Mouse (Mus musculus) forebrain, embryonic 12.5 days (tissue): Measurements from ENCODE around the gene Eci1. TPM values are rescaled to one million over a fixed set of nuclear protein-coding genes. Genes with fewer than 3 reads are reported as not detected.
"Not testable (repeated sequence)": the region's sequence is repeated elsewhere in the genome, so short reads cannot be mapped to it uniquely, and the experiment has no call there.

ENCODE experiments used
- ATAC-seq: fragments of 200-750 bp; cut with Nextera tagmentation; 2 replicates; pipeline ENCODE4 v1.8.0; 2017; ENCODE audit warnings: moderate TSS enrichment; ENCODE audit not compliant: low FRiP score
- H3K27ac ChIP-seq: fragments of 300-500 bp; sonication (generic); 2 replicates; pipeline ENCODE4 v1.5.1; 2016; ENCODE audit warnings: mild to moderate bottlenecking
- H3K27me3 ChIP-seq: fragments of 300-500 bp; sonication (generic); 2 replicates; pipeline ENCODE4 v1.6.1; 2016; ENCODE audit warnings: mild to moderate bottlenecking
- H3K36me3 ChIP-seq: fragments of 300-500 bp; sonication (generic); replicated peaks from 2 replicates; pipeline ENCODE4 v1.6.1; 2016; ENCODE audit warnings: mild to moderate bottlenecking
- H3K4me1 ChIP-seq: fragments of 300-500 bp; sonication (generic); 2 replicates; pipeline ENCODE4 v1.6.1; 2016
- H3K4me2 ChIP-seq: fragments of 300-500 bp; sonication (generic); 2 replicates; pipeline ENCODE4 v1.6.1; 2016; ENCODE audit warnings: mild to moderate bottlenecking, moderate library complexity
- H3K4me3 ChIP-seq: fragments of 300-500 bp; sonication (generic); replicated peaks from 2 replicates; pipeline ENCODE4 v1.5.1; 2016; ENCODE audit warnings: mild to moderate bottlenecking
- H3K9ac ChIP-seq: fragments of 300-500 bp; sonication (generic); 2 replicates; pipeline ENCODE4 v1.6.1; 2016; ENCODE audit warnings: mild to moderate bottlenecking
- H3K9me3 ChIP-seq: fragments of 300-500 bp; sonication (generic); 2 replicates; pipeline ENCODE4 v1.6.1; 2016
- WGBS: fragments of 180-500 bp; shearing (Covaris S2); methylation state at CpG from one replicate; pipeline ENCODE4 v1.1.7; 2016; 5-methylcytosine and 5-hydroxymethylcytosine counted together
- polyA plus RNA-seq: library from polyadenylated mRNA; unstranded; fragments of >200 nt; fragmentation: Nextera tagmentation; extraction: Ambion mirVana; gene quantifications from 2 replicates; pipeline ENCODE4 v1.2.1, GENCODE M21; 2016

The Eci1 gene
- polyA plus RNA-seq, 1 experiment from 2014 or later: 61.2 TPM

GRCm38 (mm10) chr17:24442632-24443155, 16.3 kb downstream of the Eci1 start, which contains the start of gene Dnase1l2:
TSS of gene Dnase1l2 (minus strand) at chr17:24443105.
- Histone ChIP-seq H3K27me3 (no peaks in the 10 kb centered on the region), H3K4me3 (no peak within 1 kb of the TSS), H3K9ac (no peak within 1 kb of the TSS; the same call in 1 of the 2 replicates), H3K9me3 (no peaks in the 10 kb centered on the region), H3K36me3 (peaks cover 97% of the 10 kb centered on the region), H3K4me2 (no peak within 1 kb of the TSS), H3K4me1 (no peaks in the 10 kb centered on the region), H3K27ac (no peak within 1 kb of the TSS)
- ATAC-seq: no peak
- WGBS: 79% methylated on average over 7 of the region's 7 CpGs

GRCm38 (mm10) chr17:24443409-24443808, 17.0 kb downstream of the Eci1 start:
- no peak for ATAC-seq
- Histone ChIP-seq H3K9ac (no peak overlapping the region; the same call in 1 of the 2 replicates), H3K27me3 (no peaks in the 10 kb centered on the region), H3K4me2 (no peak overlapping the region), H3K4me1 (no peaks in the 10 kb centered on the region), H3K9me3 (no peaks in the 10 kb centered on the region), H3K4me3 (no peak overlapping the region), H3K27ac (no peak overlapping the region), H3K36me3 (peaks cover 99% of the 10 kb centered on the region)
- WGBS: 88% methylated on average over 4 of the region's 4 CpGs

- Histone ChIP-seq H3K36me3 (peaks cover 99% of the 10 kb centered on the region), H3K4me2 (no peak overlapping the region)
- WGBS: 90% methylated on average over 8 of the region's 8 CpGs
Measured at GRCm38 (mm10) chr17:24446590-24446989, 20.1 kb downstream of the Eci1 start.

GRCm38 (mm10) chr17:24449507-24449906, 23.1 kb downstream of the Eci1 start:
- H3K27ac ChIP-seq: no peak overlapping the region
- no peak overlapping the region for H3K9ac ChIP-seq
- WGBS: 94% methylated on average over 6 of the region's 6 CpGs

More at GRCm38 (mm10) chr17:24446590-24446989, 20.1 kb downstream of the Eci1 start:
- no peak overlapping the region for H3K9ac ChIP-seq
- H3K27ac ChIP-seq: no peak overlapping the region
- H3K4me3 ChIP-seq: no peak overlapping the region
- H3K4me1 ChIP-seq: no peaks in the 10 kb centered on the region
- no peaks in the 10 kb centered on the region for H3K27me3 ChIP-seq
- no peak for ATAC-seq
- H3K9me3 ChIP-seq: no peaks in the 10 kb centered on the region

GRCm38 (mm10) chr17:24451220-24451619, 24.8 kb downstream of the Eci1 start:
- H3K9me3 ChIP-seq: no peaks in the 10 kb centered on the region
- peaks cover 56% of the 10 kb centered on the region for H3K36me3 ChIP-seq
- H3K4me3 ChIP-seq: no peak overlapping the region
- H3K9ac ChIP-seq: no peak overlapping the region
- no peaks in the 10 kb centered on the region for H3K27me3 ChIP-seq
- H3K4me2 ChIP-seq: no peak overlapping the region
- no peak overlapping the region for H3K27ac ChIP-seq
- 96% methylated on average over 6 of the region's 6 CpGs for WGBS
- no peak for ATAC-seq
- H3K4me1 ChIP-seq: peaks cover 19% of the 10 kb centered on the region

More at GRCm38 (mm10) chr17:24449507-24449906, 23.1 kb downstream of the Eci1 start:
- no peak for ATAC-seq
- Histone ChIP-seq H3K9me3 (no peaks in the 10 kb centered on the region), H3K27me3 (no peaks in the 10 kb centered on the region), H3K4me1 (peaks cover 14% of the 10 kb centered on the region), H3K36me3 (peaks cover 73% of the 10 kb centered on the region), H3K4me2 (no peak overlapping the region), H3K4me3 (no peak overlapping the region)

GRCm38 (mm10) chr17:24453372-24453771, 26.9 kb downstream of the Eci1 start:
- Histone ChIP-seq H3K27ac (no peak overlapping the region), H3K9me3 (no peaks in the 10 kb centered on the region), H3K27me3 (no peaks in the 10 kb centered on the region), H3K4me3 (no peak overlapping the region), H3K9ac (no peak overlapping the region), H3K4me2 (peak overlapping the region; percentile 55), H3K4me1 (peaks cover 19% of the 10 kb centered on the region), H3K36me3 (peaks cover 35% of the 10 kb centered on the region)
- 86% methylated on average over 2 of the region's 2 CpGs for WGBS
- no peak for ATAC-seq

- Histone ChIP-seq H3K27ac (peak overlapping the region; percentile 90), H3K4me3 (peak overlapping the region; percentile 75), H3K27me3 (no peaks in the 10 kb centered on the region), H3K4me2 (peak overlapping the region; percentile 55), H3K36me3 (peaks cover 26% of the 10 kb centered on the region), H3K9me3 (no peaks in the 10 kb centered on the region), H3K9ac (peak overlapping the region; percentile 86), H3K4me1 (peaks cover 19% of the 10 kb centered on the region)
- no peak for ATAC-seq
- WGBS: 10% methylated on average over 14 of the region's 14 CpGs
Measured at GRCm38 (mm10) chr17:24454218-24454755, 27.8 kb downstream of the Eci1 start.

GRCm38 (mm10) chr17:24454756-24455522, 28.5 kb downstream of the Eci1 start:
- Histone ChIP-seq H3K27ac (peak overlapping the region; percentile 90), H3K4me2 (peak overlapping the region; percentile 55), H3K9ac (peak overlapping the region; percentile 86), H3K9me3 (no peaks in the 10 kb centered on the region), H3K36me3 (peaks cover 19% of the 10 kb centered on the region), H3K4me3 (peak overlapping the region; percentile 75), H3K4me1 (peaks cover 19% of the 10 kb centered on the region), H3K27me3 (no peaks in the 10 kb centered on the region)
- peak; percentile 94 for ATAC-seq
- WGBS: under 1% methylated on average over 67 of the region's 67 CpGs

GRCm38 (mm10) chr17:24455523-24456206, 29.2 kb downstream of the Eci1 start:
- H3K9me3 ChIP-seq, H3K9ac ChIP-seq, H3K27me3 ChIP-seq, H3K27ac ChIP-seq: not testable (repeated sequence)
- H3K4me1 ChIP-seq: peaks cover 19% of the 10 kb centered on the region
- 47% methylated on average over 10 of the region's 10 CpGs for WGBS
- peak overlapping the region; percentile 39 for H3K4me2 ChIP-seq
- peak; percentile 3; the same call in 1 of the 2 replicates for ATAC-seq
- peaks cover 12% of the 10 kb centered on the region for H3K36me3 ChIP-seq
- H3K4me3 ChIP-seq: 0 out of 2 replicates have a peak overlapping the region, but pooled peaks have one; percentile 75

GRCm38 (mm10) chr17:24461580-24461979, 35.1 kb downstream of the Eci1 start:
- no peak overlapping the region for H3K9ac ChIP-seq
- H3K4me1 ChIP-seq: no peaks in the 10 kb centered on the region
- no peak overlapping the region for H3K4me3 ChIP-seq
- no peak overlapping the region for H3K27ac ChIP-seq
- no peaks in the 10 kb centered on the region for H3K27me3 ChIP-seq
- H3K36me3 ChIP-seq: no peaks in the 10 kb centered on the region
- ATAC-seq: no peak
- no peak overlapping the region for H3K4me2 ChIP-seq
- WGBS: 60% methylated on average over 2 of the region's 2 CpGs
- no peaks in the 10 kb centered on the region for H3K9me3 ChIP-seq

GRCm38 (mm10) chr17:24462932-24463331, 36.5 kb downstream of the Eci1 start:
- Histone ChIP-seq H3K9ac (no peak overlapping the region), H3K4me2 (no peak overlapping the region), H3K4me1 (no peaks in the 10 kb centered on the region), H3K4me3 (no peak overlapping the region), H3K27me3 (no peaks in the 10 kb centered on the region), H3K9me3 (no peaks in the 10 kb centered on the region), H3K27ac (no peak overlapping the region), H3K36me3 (no peaks in the 10 kb centered on the region)
- WGBS: 86% methylated on average over 1 of the region's 1 CpGs
- no peak for ATAC-seq
